Mouse (Mus musculus): ENCODE data around the gene Olfr1371. TPM values are rescaled to one million over a fixed set of nuclear protein-coding genes. Genes with fewer than 3 reads are reported as not detected.

The Olfr1371 gene
- not detected in 2 replicates for polyA plus RNA-seq (2012; rRNA removed)

DNA sequence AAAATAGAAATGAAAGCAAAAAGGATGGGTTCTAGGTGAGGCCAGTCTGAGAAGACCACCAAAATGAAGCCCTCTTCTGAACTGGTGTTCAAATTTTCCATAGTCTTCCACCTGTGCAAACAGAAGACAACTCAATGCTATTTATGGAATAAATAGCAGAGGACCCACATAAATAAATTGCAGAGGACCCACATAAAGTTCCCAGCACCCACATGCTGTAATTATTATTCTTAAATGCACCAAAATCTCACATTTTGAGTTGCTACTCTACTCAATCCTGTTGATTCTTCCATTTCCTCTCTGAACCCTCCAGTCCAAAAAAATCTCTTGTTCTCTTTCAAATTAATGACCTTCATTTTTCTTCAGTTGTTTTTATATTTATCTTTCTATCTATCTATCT lies at the start of gene Olfr1371:
Gene Olfr1371 (minus strand): TSS at position 101 of the 400 bp plus-strand sequence.

DNA sequence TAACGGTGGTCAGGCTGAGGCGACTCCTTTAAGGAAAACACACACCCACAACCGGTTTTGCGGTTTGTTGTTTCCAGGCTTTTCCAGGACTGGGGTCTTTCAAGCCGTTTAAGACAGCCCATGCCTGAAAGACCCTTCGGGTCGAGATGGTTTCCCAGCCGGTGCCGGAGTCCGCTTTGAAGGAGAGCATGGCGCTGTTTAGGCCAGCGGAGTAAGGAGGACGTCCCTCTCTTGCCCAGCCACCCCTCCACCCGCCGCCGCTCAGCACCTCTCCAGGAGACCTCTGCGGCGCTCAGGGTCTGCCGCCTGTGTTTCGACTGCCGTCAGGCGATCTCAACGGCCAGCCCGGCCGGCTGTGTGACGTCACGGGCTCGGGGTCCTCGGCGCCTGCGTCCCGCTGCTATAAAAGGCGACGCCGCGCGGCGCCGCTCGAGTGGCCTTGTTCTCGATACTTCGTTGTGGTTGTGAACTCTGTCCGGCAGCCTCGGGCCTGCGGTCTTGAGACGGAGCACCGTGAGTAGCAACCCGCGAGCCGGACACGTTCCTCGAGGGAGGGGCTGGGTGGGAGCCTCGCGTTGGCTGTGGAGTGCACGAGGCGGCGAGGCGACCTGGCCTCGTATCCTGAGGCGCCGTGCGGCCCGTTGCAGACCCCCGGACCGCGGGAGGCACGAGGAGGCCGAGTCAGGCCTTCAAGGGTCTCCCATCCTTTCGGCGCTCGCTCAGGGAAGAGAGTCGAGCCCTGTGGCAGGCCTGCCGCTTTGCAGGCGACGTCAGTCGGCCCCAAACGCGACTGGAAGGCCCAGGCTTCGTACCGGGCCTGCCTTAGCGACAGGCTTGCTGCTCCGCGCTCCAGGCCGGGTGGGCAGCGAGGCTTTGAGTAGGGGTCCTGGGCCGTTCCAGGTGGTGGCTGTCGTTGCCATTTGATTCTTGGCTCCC lies 18.1 kb upstream of the Olfr1371 start, which contains the start of gene Skp1a:
Gene Skp1a (plus strand): TSS at position 390 of the 936 bp plus-strand sequence.

Other genes starting within 250 kb of the Olfr1371 start
- 17.9 and 18.4 TPM in 2 replicates for gene Cdkn2aipnl, start 246.3 kb downstream of the Olfr1371 start, polyA plus RNA-seq (2012; rRNA removed)
- 31.1 and 34.5 TPM in 2 replicates for gene Ube2b, start 213.2 kb downstream of the Olfr1371 start, polyA plus RNA-seq (2012; rRNA removed)
- 0.81 and 0.85 TPM in 2 replicates for gene Cdkl3, start 209.8 kb downstream of the Olfr1371 start, polyA plus RNA-seq (2012; rRNA removed)
- gene Ppp2ca, start 115.3 kb downstream of the Olfr1371 start, polyA plus RNA-seq (2012; rRNA removed), result 47.9 and 59.0 TPM in 2 replicates
- gene Olfr1373, start 68.5 kb downstream of the Olfr1371 start, polyA plus RNA-seq (2012; rRNA removed), result not detected in 2 replicates
- 8.0 and 9.7 TPM in 2 replicates for gene Skp1a, start 18.0 kb upstream of the Olfr1371 start, polyA plus RNA-seq (2012; rRNA removed)
- 7.2 and 8.3 TPM in 2 replicates for gene Tcf7, start 69.0 kb upstream of the Olfr1371 start, polyA plus RNA-seq (2012; rRNA removed)
- 72.5 and 75.6 TPM in 2 replicates for gene Vdac1, start 146.9 kb upstream of the Olfr1371 start, polyA plus RNA-seq (2012; rRNA removed)
- 133 and 174 TPM in 2 replicates for gene 9530068E07Rik, start 182.4 kb upstream of the Olfr1371 start, polyA plus RNA-seq (2012; rRNA removed)

Data from colon, adult 2 months (tissue).